Mouse (Mus musculus): Measurements from ENCODE around the gene Chst2.

- TF ChIP-seq CTCF (IDR thresholded peaks at IDR 0.05; ENCODE audit: insufficient read depth, low read length) (no peak), POLR2A (IDR thresholded peaks at IDR 0.05; ENCODE audit: borderline replicate concordance, extremely low read depth, low read depth, low read length) (no peak)
These were observed 45.4 kb upstream of the Chst2 start for GRCm38 (mm10) chr9:95451931-95452330.

Data from lung, adult 2 months (tissue).